Mouse (Mus musculus): ENCODE results near the gene Osbpl9. TPM values are rescaled to one million over a fixed set of nuclear protein-coding genes. Genes with fewer than 3 reads are reported as not detected.

Osbpl9 gene
- polyA plus RNA-seq, 1 experiment from 2014 or later: 53.5 TPM

DNA sequence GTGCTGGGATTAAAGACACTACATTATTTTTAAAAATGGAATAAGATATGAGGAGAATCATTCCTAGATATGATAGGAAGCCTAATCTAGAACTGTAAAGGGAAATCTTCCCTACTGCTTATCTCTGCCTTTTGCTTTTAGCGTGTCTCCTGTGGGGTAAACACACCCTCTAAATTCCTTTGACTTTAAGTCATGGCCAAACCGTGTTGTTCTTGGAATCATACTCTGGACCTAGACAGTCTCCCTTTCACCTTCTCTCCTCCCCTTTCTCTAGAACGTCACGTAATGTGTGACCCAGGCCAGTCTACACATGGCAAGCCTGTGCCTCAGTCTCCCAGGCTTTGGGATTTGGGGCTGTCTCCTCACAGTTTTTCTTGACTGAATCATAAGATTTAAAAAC, 153.8 kb downstream of the Osbpl9 start:
- no peaks in the 10 kb centered on the region for H3K9me3 ChIP-seq (ENCODE audit: control insufficient read depth, low read length)
- no peaks in the 10 kb centered on the region for H3K27me3 ChIP-seq (replicated peaks; ENCODE audit: control insufficient read depth, insufficient read depth, low read length)
- no peak for ATAC-seq
- H3K4me1 ChIP-seq (ENCODE audit: control insufficient read depth, insufficient read depth, low read length): no peaks in the 10 kb centered on the region
- H3K4me2 ChIP-seq (ENCODE audit: low read depth, low read length): no peak overlapping the region
- WGBS: 65% methylated on average over 4 of the region's 4 CpGs
- H3K36me3 ChIP-seq (ENCODE audit: control insufficient read depth, insufficient read depth, low read length): no peaks in the 10 kb centered on the region
- no peak overlapping the region for H3K4me3 ChIP-seq (ENCODE audit: low read length)
- no peak overlapping the region for H3K27ac ChIP-seq (ENCODE audit: low read length)
- H3K9ac ChIP-seq (ENCODE audit: low read depth, low read length): no peak overlapping the region

DNA sequence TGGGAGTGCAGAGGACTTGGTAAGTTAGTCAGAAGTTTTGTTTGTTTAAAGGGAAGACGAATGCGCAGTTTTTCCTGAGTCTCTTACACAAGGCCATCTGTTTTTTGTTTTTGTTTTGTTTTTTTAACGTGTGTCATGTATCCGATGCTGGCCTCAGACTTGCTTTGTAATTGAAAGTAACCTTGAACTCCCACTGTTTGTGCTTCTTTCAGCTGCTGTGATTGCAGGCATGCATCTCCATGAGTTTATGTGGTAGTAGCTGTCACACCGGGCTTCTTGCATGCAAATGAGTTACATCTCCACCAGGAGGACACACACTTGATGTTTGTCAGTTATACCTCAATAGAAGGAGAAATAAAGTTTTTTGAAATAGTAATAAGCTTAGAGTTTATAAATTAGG, 158.3 kb downstream of the Osbpl9 start:
- Histone ChIP-seq H3K4me3 (ENCODE audit: low read length) (no peak overlapping the region), H3K36me3 (ENCODE audit: control insufficient read depth, insufficient read depth, low read length) (0 out of 2 replicates have a peak, but pooled peaks cover 8% of the 10 kb centered on the region), H3K9me3 (ENCODE audit: control insufficient read depth, low read length) (no peaks in the 10 kb centered on the region), H3K4me2 (ENCODE audit: low read depth, low read length) (no peak overlapping the region), H3K27me3 (replicated peaks; ENCODE audit: control insufficient read depth, insufficient read depth, low read length) (no peaks in the 10 kb centered on the region), H3K9ac (ENCODE audit: low read depth, low read length) (no peak overlapping the region), H3K27ac (ENCODE audit: low read length) (no peak overlapping the region), H3K4me1 (ENCODE audit: control insufficient read depth, insufficient read depth, low read length) (no peaks in the 10 kb centered on the region)
- ATAC-seq: no peak
- WGBS: 72% methylated on average over 5 of the region's 5 CpGs

GRCm38 (mm10) chr4:109043294-109043693, 158.8 kb downstream of the Osbpl9 start:
- Histone ChIP-seq H3K4me1 (ENCODE audit: control insufficient read depth, insufficient read depth, low read length) (no peaks in the 10 kb centered on the region), H3K4me2 (ENCODE audit: low read depth, low read length) (no peak overlapping the region), H3K27ac (ENCODE audit: low read length) (no peak overlapping the region), H3K9ac (ENCODE audit: low read depth, low read length) (no peak overlapping the region), H3K4me3 (ENCODE audit: low read length) (no peak overlapping the region), H3K36me3 (ENCODE audit: control insufficient read depth, insufficient read depth, low read length) (0 out of 2 replicates have a peak, but pooled peaks cover 9% of the 10 kb centered on the region), H3K27me3 (replicated peaks; ENCODE audit: control insufficient read depth, insufficient read depth, low read length) (no peaks in the 10 kb centered on the region), H3K9me3 (ENCODE audit: control insufficient read depth, low read length) (no peaks in the 10 kb centered on the region)
- ATAC-seq: no peak
- WGBS: 70% methylated on average over 5 of the region's 5 CpGs

- no peaks in the 10 kb centered on the region for H3K27me3 ChIP-seq (replicated peaks; ENCODE audit: control insufficient read depth, insufficient read depth, low read length)
Measured at GRCm38 (mm10) chr4:109042739-109043138, 159.3 kb downstream of the Osbpl9 start.

GRCm38 (mm10) chr4:109036327-109036726, 165.7 kb downstream of the Osbpl9 start:
- no peaks in the 10 kb centered on the region for H3K9me3 ChIP-seq (ENCODE audit: control insufficient read depth, low read length)
- no peak overlapping the region for H3K27ac ChIP-seq (ENCODE audit: low read length)
- no peak overlapping the region for H3K9ac ChIP-seq (ENCODE audit: low read depth, low read length)
- no peak overlapping the region for H3K4me2 ChIP-seq (ENCODE audit: low read depth, low read length)
- no peaks in the 10 kb centered on the region for H3K4me1 ChIP-seq (ENCODE audit: control insufficient read depth, insufficient read depth, low read length)
- ATAC-seq: no peak
- H3K36me3 ChIP-seq (ENCODE audit: control insufficient read depth, insufficient read depth, low read length): 0 out of 2 replicates have a peak, but pooled peaks cover 2% of the 10 kb centered on the region
- no peaks in the 10 kb centered on the region for H3K27me3 ChIP-seq (replicated peaks; ENCODE audit: control insufficient read depth, insufficient read depth, low read length)
- no peak overlapping the region for H3K4me3 ChIP-seq (ENCODE audit: low read length)

More at GRCm38 (mm10) chr4:109042739-109043138, 159.3 kb downstream of the Osbpl9 start:
- Histone ChIP-seq H3K27ac (ENCODE audit: low read length) (no peak overlapping the region), H3K9ac (ENCODE audit: low read depth, low read length) (no peak overlapping the region), H3K9me3 (ENCODE audit: control insufficient read depth, low read length) (no peaks in the 10 kb centered on the region), H3K4me2 (ENCODE audit: low read depth, low read length) (no peak overlapping the region), H3K4me1 (ENCODE audit: control insufficient read depth, insufficient read depth, low read length) (no peaks in the 10 kb centered on the region), H3K4me3 (ENCODE audit: low read length) (no peak overlapping the region), H3K36me3 (ENCODE audit: control insufficient read depth, insufficient read depth, low read length) (0 out of 2 replicates have a peak, but pooled peaks cover 9% of the 10 kb centered on the region)
- WGBS: 80% methylated on average over 4 of the region's 4 CpGs
- no peak for ATAC-seq

GRCm38 (mm10) chr4:109030266-109030665, 171.8 kb downstream of the Osbpl9 start:
- no peak overlapping the region for H3K9ac ChIP-seq (ENCODE audit: low read depth, low read length)
- H3K36me3 ChIP-seq (ENCODE audit: control insufficient read depth, insufficient read depth, low read length): no peaks in the 10 kb centered on the region
- WGBS: 95% methylated on average over 2 of the region's 2 CpGs
- no peaks in the 10 kb centered on the region for H3K9me3 ChIP-seq (ENCODE audit: control insufficient read depth, low read length)
- no peaks in the 10 kb centered on the region for H3K27me3 ChIP-seq (replicated peaks; ENCODE audit: control insufficient read depth, insufficient read depth, low read length)
- no peak overlapping the region for H3K4me2 ChIP-seq (ENCODE audit: low read depth, low read length)
- H3K4me1 ChIP-seq (ENCODE audit: control insufficient read depth, insufficient read depth, low read length): no peaks in the 10 kb centered on the region
- ATAC-seq: no peak
- H3K4me3 ChIP-seq (ENCODE audit: low read length): no peak overlapping the region
- H3K27ac ChIP-seq (ENCODE audit: low read length): no peak overlapping the region

- Histone ChIP-seq H3K9ac (ENCODE audit: low read depth, low read length) (no peak overlapping the region), H3K4me2 (ENCODE audit: low read depth, low read length) (no peak overlapping the region), H3K4me3 (ENCODE audit: low read length) (no peak overlapping the region), H3K27me3 (replicated peaks; ENCODE audit: control insufficient read depth, insufficient read depth, low read length) (no peaks in the 10 kb centered on the region), H3K27ac (ENCODE audit: low read length) (no peak overlapping the region), H3K36me3 (ENCODE audit: control insufficient read depth, insufficient read depth, low read length) (no peaks in the 10 kb centered on the region), H3K9me3 (ENCODE audit: control insufficient read depth, low read length) (no peaks in the 10 kb centered on the region), H3K4me1 (ENCODE audit: control insufficient read depth, insufficient read depth, low read length) (no peaks in the 10 kb centered on the region)
- ATAC-seq: no peak
- WGBS: 87% methylated on average over 2 of the region's 2 CpGs
Measured at GRCm38 (mm10) chr4:109029857-109030256, 172.2 kb downstream of the Osbpl9 start.

DNA sequence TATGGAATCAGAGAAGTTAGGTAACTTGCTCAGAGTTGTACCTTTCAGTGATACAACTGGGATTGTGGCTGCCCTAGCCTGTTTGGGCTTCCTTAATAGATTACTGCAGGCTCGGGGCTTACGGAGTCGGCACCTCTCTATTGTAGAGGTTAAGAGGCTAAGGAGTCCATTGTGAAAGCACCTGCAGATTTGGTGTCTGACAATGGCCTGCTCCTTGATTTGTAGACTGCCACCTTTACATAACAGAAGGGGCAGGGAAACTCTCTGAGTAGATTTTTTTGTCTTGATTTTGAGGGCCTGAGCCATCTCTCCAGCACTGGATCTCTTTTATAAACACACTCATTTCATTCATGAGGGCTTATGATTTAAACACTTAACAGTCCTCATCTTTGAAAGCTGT, 175.5 kb downstream of the Osbpl9 start:
- Histone ChIP-seq H3K9me3 (ENCODE audit: control insufficient read depth, low read length) (no peaks in the 10 kb centered on the region), H3K4me2 (ENCODE audit: low read depth, low read length) (no peak overlapping the region), H3K27me3 (replicated peaks; ENCODE audit: control insufficient read depth, insufficient read depth, low read length) (no peaks in the 10 kb centered on the region), H3K27ac (ENCODE audit: low read length) (no peak overlapping the region), H3K4me1 (ENCODE audit: control insufficient read depth, insufficient read depth, low read length) (no peaks in the 10 kb centered on the region), H3K36me3 (ENCODE audit: control insufficient read depth, insufficient read depth, low read length) (no peaks in the 10 kb centered on the region), H3K4me3 (ENCODE audit: low read length) (no peak overlapping the region), H3K9ac (ENCODE audit: low read depth, low read length) (no peak overlapping the region)
- WGBS: 85% methylated on average over 3 of the region's 3 CpGs
- ATAC-seq: no peak

GRCm38 (mm10) chr4:109025061-109025460, 177.0 kb downstream of the Osbpl9 start:
- no peaks in the 10 kb centered on the region for H3K36me3 ChIP-seq (ENCODE audit: control insufficient read depth, insufficient read depth, low read length)
- WGBS: 66% methylated on average over 3 of the region's 3 CpGs
- H3K4me2 ChIP-seq (ENCODE audit: low read depth, low read length): no peak overlapping the region
- no peak overlapping the region for H3K27ac ChIP-seq (ENCODE audit: low read length)
- H3K27me3 ChIP-seq (replicated peaks; ENCODE audit: control insufficient read depth, insufficient read depth, low read length): no peaks in the 10 kb centered on the region
- no peak overlapping the region for H3K4me3 ChIP-seq (ENCODE audit: low read length)
- H3K4me1 ChIP-seq (ENCODE audit: control insufficient read depth, insufficient read depth, low read length): no peaks in the 10 kb centered on the region
- no peak for ATAC-seq
- H3K9ac ChIP-seq (ENCODE audit: low read depth, low read length): no peak overlapping the region
- no peaks in the 10 kb centered on the region for H3K9me3 ChIP-seq (ENCODE audit: control insufficient read depth, low read length)

GRCm38 (mm10) chr4:109021976-109022375, 180.1 kb downstream of the Osbpl9 start:
- 65% methylated on average over 1 of the region's 1 CpGs for WGBS
- Histone ChIP-seq H3K27ac (ENCODE audit: low read length) (no peak overlapping the region), H3K4me3 (ENCODE audit: low read length) (no peak overlapping the region), H3K36me3 (ENCODE audit: control insufficient read depth, insufficient read depth, low read length) (no peaks in the 10 kb centered on the region), H3K4me1 (ENCODE audit: control insufficient read depth, insufficient read depth, low read length) (no peaks in the 10 kb centered on the region), H3K9me3 (ENCODE audit: control insufficient read depth, low read length) (no peaks in the 10 kb centered on the region), H3K9ac (ENCODE audit: low read depth, low read length) (no peak overlapping the region), H3K4me2 (ENCODE audit: low read depth, low read length) (no peak overlapping the region), H3K27me3 (replicated peaks; ENCODE audit: control insufficient read depth, insufficient read depth, low read length) (no peaks in the 10 kb centered on the region)
- no peak for ATAC-seq
